Mouse (Mus musculus): ENCODE results near the gene Wdr91. TPM values are rescaled to one million over a fixed set of nuclear protein-coding genes. Genes with fewer than 3 reads are reported as not detected.

The Wdr91 gene
- 14.8 and 17.5 TPM in 2 replicates for polyA plus RNA-seq (2014; fragmentation: Nextera tagmentation; extraction: Ambion mirVana)

GRCm38 (mm10) chr6:34910371-34911219 lies at the start of gene Wdr91:
Wdr91 (minus strand) TSS chr6:34910876.
- under 1% methylated on average over 64 of the region's 64 CpGs for WGBS
- H3K4me2 ChIP-seq (ENCODE audit: low read length), result peak within 1 kb of the TSS; percentile 74
- ATAC-seq (ENCODE audit: low FRiP score, low TSS enrichment), result peak; percentile 96
- H3K27ac ChIP-seq (replicated peaks; ENCODE audit: low read depth, low read length), result peak within 1 kb of the TSS; percentile 88
- peaks cover 19% of the 10 kb centered on the region for H3K36me3 ChIP-seq (ENCODE audit: control insufficient read depth, insufficient read depth, low read length)
- H3K27me3 ChIP-seq (ENCODE audit: control insufficient read depth, insufficient read depth, low read length), result no peaks in the 10 kb centered on the region
- DNase-seq, result peak; percentile 97
- H3K4me3 ChIP-seq (replicated peaks; ENCODE audit: low read depth, low read length), result peak within 1 kb of the TSS; percentile 77
- no peaks in the 10 kb centered on the region for H3K9me3 ChIP-seq (ENCODE audit: control insufficient read depth, low read length)
- peak within 1 kb of the TSS; percentile 69 for H3K9ac ChIP-seq (replicated peaks; ENCODE audit: low read length)
- H3K4me1 ChIP-seq (ENCODE audit: control insufficient read depth, insufficient read depth, low read length), result peaks cover 11% of the 10 kb centered on the region

DNA sequence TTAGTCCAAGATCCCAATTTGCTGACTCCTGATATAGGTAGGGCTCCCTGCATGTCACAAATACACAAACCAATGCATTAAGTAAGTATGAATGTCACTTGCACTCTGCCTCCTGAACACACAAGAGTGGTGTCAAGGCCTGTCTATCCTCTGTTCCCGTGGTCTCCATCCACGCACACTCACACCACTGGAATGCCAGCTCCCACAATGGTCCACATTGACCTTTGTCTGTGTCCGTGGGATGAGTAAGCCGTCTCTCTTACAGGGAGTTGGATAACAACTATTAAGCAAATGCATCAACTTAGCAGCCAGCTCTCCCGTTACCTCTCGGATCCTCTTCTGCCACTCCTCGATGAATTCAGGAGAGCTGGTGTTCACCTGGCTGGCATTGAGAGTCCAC lies 48.5 kb upstream of the Wdr91 start:
- Histone ChIP-seq H3K4me2 (ENCODE audit: low read length) (no peak overlapping the region), H3K4me1 (ENCODE audit: control insufficient read depth, insufficient read depth, low read length) (no peaks in the 10 kb centered on the region), H3K9me3 (ENCODE audit: control insufficient read depth, low read length) (no peaks in the 10 kb centered on the region), H3K27ac (replicated peaks; ENCODE audit: low read depth, low read length) (no peak overlapping the region), H3K27me3 (ENCODE audit: control insufficient read depth, insufficient read depth, low read length) (no peaks in the 10 kb centered on the region), H3K9ac (replicated peaks; ENCODE audit: low read length) (no peak overlapping the region), H3K36me3 (ENCODE audit: control insufficient read depth, insufficient read depth, low read length) (no peaks in the 10 kb centered on the region), H3K4me3 (replicated peaks; ENCODE audit: low read depth, low read length) (no peak overlapping the region)
- ATAC-seq (ENCODE audit: low FRiP score, low TSS enrichment) (no peak), DNase-seq (no peak)
- 92% methylated on average over 7 of the region's 7 CpGs for WGBS

DNA sequence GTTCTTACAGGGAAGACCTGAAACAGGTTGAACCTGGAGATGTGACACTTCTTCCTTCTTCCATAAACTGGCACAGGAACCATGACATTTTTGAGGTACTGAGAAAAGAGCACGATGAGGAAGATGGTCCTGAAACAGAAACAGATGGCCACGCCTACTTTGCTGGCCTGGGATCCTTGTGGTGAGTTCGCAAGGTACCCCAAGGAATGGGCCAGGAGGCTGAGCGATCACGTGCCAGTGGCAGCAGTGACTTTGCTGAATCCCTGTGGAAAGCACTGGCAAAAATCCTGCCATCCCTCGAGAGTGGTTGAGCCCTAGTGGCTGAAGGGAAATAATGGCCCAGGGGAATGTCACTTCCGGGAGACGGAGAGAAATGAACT lies 45.2 kb upstream of the Wdr91 start:
- Histone ChIP-seq H3K27ac (replicated peaks; ENCODE audit: low read depth, low read length) (no peak overlapping the region), H3K4me3 (replicated peaks; ENCODE audit: low read depth, low read length) (no peak overlapping the region), H3K4me1 (ENCODE audit: control insufficient read depth, insufficient read depth, low read length) (no peaks in the 10 kb centered on the region), H3K9ac (replicated peaks; ENCODE audit: low read length) (no peak overlapping the region), H3K9me3 (ENCODE audit: control insufficient read depth, low read length) (no peaks in the 10 kb centered on the region), H3K36me3 (ENCODE audit: control insufficient read depth, insufficient read depth, low read length) (no peaks in the 10 kb centered on the region), H3K4me2 (ENCODE audit: low read length) (peak overlapping the region; percentile 36; the same call in 1 of the 2 replicates), H3K27me3 (ENCODE audit: control insufficient read depth, insufficient read depth, low read length) (no peaks in the 10 kb centered on the region)
- 43% methylated on average over 8 of the region's 8 CpGs for WGBS
- ATAC-seq (ENCODE audit: low FRiP score, low TSS enrichment) (no peak), DNase-seq (peak; percentile 15)

DNA sequence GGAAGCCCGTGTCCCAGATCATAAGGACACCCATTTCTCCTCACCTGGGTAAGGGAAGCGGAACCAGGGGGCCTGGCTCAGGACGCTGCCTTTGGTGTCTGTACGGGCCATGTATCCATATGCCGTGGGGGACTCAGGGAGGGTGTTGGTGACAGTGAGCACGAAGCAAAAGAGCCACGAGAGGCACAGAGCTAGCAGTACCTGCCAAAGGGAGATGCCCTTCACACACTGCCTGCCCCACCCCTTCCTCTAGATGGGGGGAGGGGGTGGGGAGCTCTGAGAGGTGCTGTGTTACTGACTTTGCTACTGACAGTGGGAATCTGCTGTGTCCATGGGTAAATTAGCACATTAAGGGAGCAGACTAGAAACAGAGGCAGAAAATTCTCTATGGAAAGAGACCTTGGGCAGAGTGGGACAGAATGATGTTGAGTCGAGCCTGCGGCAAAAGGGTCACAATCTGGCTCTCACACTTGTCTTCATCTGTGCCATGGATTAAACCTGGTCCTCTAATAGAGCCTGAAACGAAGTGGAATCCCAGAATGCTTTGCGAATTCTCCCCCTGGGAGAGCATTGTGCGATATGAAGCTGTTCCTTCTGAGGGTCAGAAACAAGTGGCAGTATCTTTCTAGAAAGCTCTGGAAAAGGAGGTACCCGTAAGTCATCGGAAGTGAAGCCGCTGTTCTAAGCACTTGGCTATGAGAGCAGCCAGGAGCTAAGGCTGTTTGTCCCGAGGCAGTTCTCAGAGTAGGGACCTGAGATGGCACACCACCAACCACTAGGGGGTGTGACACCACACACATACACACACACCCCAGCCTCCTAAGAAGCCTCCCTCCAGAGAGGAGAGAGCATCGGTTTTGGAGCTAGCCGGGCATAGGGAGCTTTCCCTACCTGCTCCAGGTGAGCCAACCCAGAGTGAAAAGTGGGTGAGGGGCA lies 44.5 kb upstream of the Wdr91 start:
- Histone ChIP-seq H3K9ac (replicated peaks; ENCODE audit: low read length) (no peak overlapping the region), H3K27ac (replicated peaks; ENCODE audit: low read depth, low read length) (no peak overlapping the region), H3K27me3 (ENCODE audit: control insufficient read depth, insufficient read depth, low read length) (no peaks in the 10 kb centered on the region), H3K9me3 (ENCODE audit: control insufficient read depth, low read length) (no peaks in the 10 kb centered on the region), H3K4me2 (ENCODE audit: low read length) (peak overlapping the region; percentile 36), H3K4me1 (ENCODE audit: control insufficient read depth, insufficient read depth, low read length) (no peaks in the 10 kb centered on the region), H3K36me3 (ENCODE audit: control insufficient read depth, insufficient read depth, low read length) (no peaks in the 10 kb centered on the region), H3K4me3 (replicated peaks; ENCODE audit: low read depth, low read length) (no peak overlapping the region)
- WGBS, result 54% methylated on average over 18 of the region's 18 CpGs
- DNase-seq (peak; percentile 59), ATAC-seq (ENCODE audit: low FRiP score, low TSS enrichment) (peak; percentile 50)

DNA sequence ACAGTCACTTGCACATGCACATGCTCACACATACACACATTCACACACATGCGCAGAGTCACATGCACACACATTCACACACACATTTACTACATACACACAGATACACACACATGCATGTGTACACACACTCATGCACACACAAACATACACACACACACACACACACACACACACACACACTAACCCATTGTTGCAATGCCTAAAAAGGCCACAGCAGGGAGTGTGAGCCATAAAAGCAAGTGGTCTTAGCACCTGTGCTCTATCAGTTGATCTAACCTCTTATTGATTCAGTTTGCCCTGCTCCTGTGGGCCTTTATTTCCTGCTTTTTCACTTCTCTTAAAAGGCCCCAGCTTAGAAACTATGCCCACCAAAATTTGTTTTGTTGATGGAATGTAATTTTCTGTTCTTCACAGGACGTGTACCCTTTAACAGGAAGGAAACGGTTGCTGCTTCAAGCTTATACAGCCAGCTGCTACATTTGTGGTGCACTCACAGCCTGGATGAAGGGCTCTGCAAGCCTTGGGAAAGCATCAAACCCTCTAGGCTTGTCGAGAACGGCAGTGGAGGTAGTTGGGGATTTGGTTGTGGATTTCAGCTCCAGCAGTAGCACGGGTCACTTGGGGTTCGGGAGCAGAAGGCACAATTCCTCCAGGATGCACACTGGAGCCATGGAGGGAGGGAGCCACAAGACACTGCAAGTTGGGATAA lies 41.4 kb upstream of the Wdr91 start:
- Histone ChIP-seq H3K4me2 (ENCODE audit: low read length) (no peak overlapping the region), H3K9me3 (ENCODE audit: control insufficient read depth, low read length) (no peaks in the 10 kb centered on the region), H3K4me3 (replicated peaks; ENCODE audit: low read depth, low read length) (no peak overlapping the region), H3K4me1 (ENCODE audit: control insufficient read depth, insufficient read depth, low read length) (no peaks in the 10 kb centered on the region), H3K27ac (replicated peaks; ENCODE audit: low read depth, low read length) (no peak overlapping the region), H3K9ac (replicated peaks; ENCODE audit: low read length) (no peak overlapping the region), H3K27me3 (ENCODE audit: control insufficient read depth, insufficient read depth, low read length) (no peaks in the 10 kb centered on the region), H3K36me3 (ENCODE audit: control insufficient read depth, insufficient read depth, low read length) (no peaks in the 10 kb centered on the region)
- DNase-seq (no peak), ATAC-seq (ENCODE audit: low FRiP score, low TSS enrichment) (no peak)
- 77% methylated on average over 7 of the region's 7 CpGs for WGBS

GRCm38 (mm10) chr6:34951518-34951917 lies 40.8 kb upstream of the Wdr91 start:
- Histone ChIP-seq H3K27ac (replicated peaks; ENCODE audit: low read depth, low read length) (no peak overlapping the region), H3K4me1 (ENCODE audit: control insufficient read depth, insufficient read depth, low read length) (no peaks in the 10 kb centered on the region), H3K9me3 (ENCODE audit: control insufficient read depth, low read length) (no peaks in the 10 kb centered on the region), H3K4me3 (replicated peaks; ENCODE audit: low read depth, low read length) (no peak overlapping the region), H3K36me3 (ENCODE audit: control insufficient read depth, insufficient read depth, low read length) (no peaks in the 10 kb centered on the region), H3K27me3 (ENCODE audit: control insufficient read depth, insufficient read depth, low read length) (no peaks in the 10 kb centered on the region), H3K9ac (replicated peaks; ENCODE audit: low read length) (no peak overlapping the region), H3K4me2 (ENCODE audit: low read length) (no peak overlapping the region)
- 91% methylated on average over 7 of the region's 7 CpGs for WGBS
- ATAC-seq (ENCODE audit: low FRiP score, low TSS enrichment) (no peak), DNase-seq (no peak)

DNA sequence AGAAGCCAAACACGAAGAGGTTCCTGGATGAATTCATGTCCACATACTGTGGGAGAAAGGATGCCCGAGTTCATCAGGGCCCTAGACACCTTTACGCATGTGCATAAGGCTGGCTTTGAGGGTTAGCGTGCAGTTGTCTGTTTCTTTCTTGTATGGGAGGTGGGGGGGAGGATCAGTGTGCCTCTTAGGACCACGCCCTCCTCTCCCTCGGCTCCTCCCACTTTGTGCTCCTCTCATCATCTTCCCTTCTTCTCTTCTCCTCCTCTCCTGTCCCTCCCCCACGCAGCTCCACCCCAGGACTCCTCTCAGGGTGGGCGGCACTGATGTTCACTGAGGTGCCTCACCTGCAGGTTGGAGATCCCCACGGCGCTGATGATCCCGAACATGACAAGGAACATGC lies 37.8 kb upstream of the Wdr91 start:
- no peak overlapping the region for H3K4me3 ChIP-seq (replicated peaks; ENCODE audit: low read depth, low read length)
- H3K27me3 ChIP-seq (ENCODE audit: control insufficient read depth, insufficient read depth, low read length), result no peaks in the 10 kb centered on the region
- ATAC-seq (ENCODE audit: low FRiP score, low TSS enrichment), result no peak
- no peaks in the 10 kb centered on the region for H3K9me3 ChIP-seq (ENCODE audit: control insufficient read depth, low read length)
- WGBS, result 26% methylated on average over 11 of the region's 11 CpGs
- peak overlapping the region; percentile 16 for H3K4me2 ChIP-seq (ENCODE audit: low read length)
- no peaks in the 10 kb centered on the region for H3K36me3 ChIP-seq (ENCODE audit: control insufficient read depth, insufficient read depth, low read length)
- H3K4me1 ChIP-seq (ENCODE audit: control insufficient read depth, insufficient read depth, low read length), result no peaks in the 10 kb centered on the region
- peak; percentile 6 for DNase-seq
- H3K9ac ChIP-seq (replicated peaks; ENCODE audit: low read length), result no peak overlapping the region
- no peak overlapping the region for H3K27ac ChIP-seq (replicated peaks; ENCODE audit: low read depth, low read length)

- Histone ChIP-seq H3K4me2 (ENCODE audit: low read length) (no peak overlapping the region), H3K9ac (replicated peaks; ENCODE audit: low read length) (no peak overlapping the region), H3K36me3 (ENCODE audit: control insufficient read depth, insufficient read depth, low read length) (no peaks in the 10 kb centered on the region), H3K27me3 (ENCODE audit: control insufficient read depth, insufficient read depth, low read length) (no peaks in the 10 kb centered on the region), H3K27ac (replicated peaks; ENCODE audit: low read depth, low read length) (no peak overlapping the region), H3K4me3 (replicated peaks; ENCODE audit: low read depth, low read length) (no peak overlapping the region), H3K9me3 (ENCODE audit: control insufficient read depth, low read length) (no peaks in the 10 kb centered on the region), H3K4me1 (ENCODE audit: control insufficient read depth, insufficient read depth, low read length) (no peaks in the 10 kb centered on the region)
- 80% methylated on average over 1 of the region's 1 CpGs for WGBS
- DNase-seq (no peak), ATAC-seq (ENCODE audit: low FRiP score, low TSS enrichment) (no peak)
Measured at GRCm38 (mm10) chr6:34946486-34947079, 35.9 kb upstream of the Wdr91 start.
